Mouse (Mus musculus): ENCODE results near the gene Defb28. TPM values are rescaled to one million over a fixed set of nuclear protein-coding genes. Genes with fewer than 3 reads are reported as not detected.

Defb28 gene
- polyA plus RNA-seq (2014; fragmentation: Nextera tagmentation; extraction: Ambion mirVana) = not detected in 2 replicates

DNA sequence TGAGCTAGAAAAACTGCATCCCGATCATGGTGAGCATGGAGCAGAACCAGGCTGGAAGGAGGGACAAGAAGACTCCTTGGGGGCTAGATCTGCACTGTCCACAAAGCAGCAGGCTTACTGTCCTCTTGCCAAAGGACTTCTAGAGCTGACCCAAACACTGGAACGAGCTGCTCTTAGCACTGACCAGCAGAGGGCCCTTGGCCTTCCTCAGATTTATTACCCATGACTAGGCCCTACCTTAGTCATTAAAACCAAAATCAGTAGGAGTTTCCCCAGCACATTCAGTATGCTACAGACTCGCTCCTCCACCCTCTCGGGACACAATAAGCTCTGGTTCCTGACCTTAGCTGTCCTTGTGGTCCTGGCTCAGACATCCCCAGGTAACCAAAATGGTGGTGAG is at the start of gene Defb28:
Gene Defb28, plus strand, starts transcription at position 275 of the 400 bp plus-strand sequence.
- Histone ChIP-seq H3K4me1 (ENCODE audit: control insufficient read depth, insufficient read depth, low read length) (no peaks in the 10 kb centered on the region), H3K4me2 (ENCODE audit: low read depth, low read length) (no peak within 1 kb of the TSS), H3K4me3 (ENCODE audit: low read depth, low read length) (no peak within 1 kb of the TSS), H3K9ac (replicated peaks; ENCODE audit: low read depth, low read length) (no peak within 1 kb of the TSS), H3K9me3 (ENCODE audit: control insufficient read depth, low read length) (no peaks in the 10 kb centered on the region), H3K27ac (ENCODE audit: low read depth, low read length) (no peak within 1 kb of the TSS), H3K36me3 (ENCODE audit: control insufficient read depth, insufficient read depth, low read length) (no peaks in the 10 kb centered on the region), H3K27me3 (ENCODE audit: control insufficient read depth, insufficient read depth, low read length) (no peaks in the 10 kb centered on the region)
- 75% methylated on average over 4 of the region's 4 CpGs for WGBS
- no peak for ATAC-seq (ENCODE audit: low read depth)

DNA sequence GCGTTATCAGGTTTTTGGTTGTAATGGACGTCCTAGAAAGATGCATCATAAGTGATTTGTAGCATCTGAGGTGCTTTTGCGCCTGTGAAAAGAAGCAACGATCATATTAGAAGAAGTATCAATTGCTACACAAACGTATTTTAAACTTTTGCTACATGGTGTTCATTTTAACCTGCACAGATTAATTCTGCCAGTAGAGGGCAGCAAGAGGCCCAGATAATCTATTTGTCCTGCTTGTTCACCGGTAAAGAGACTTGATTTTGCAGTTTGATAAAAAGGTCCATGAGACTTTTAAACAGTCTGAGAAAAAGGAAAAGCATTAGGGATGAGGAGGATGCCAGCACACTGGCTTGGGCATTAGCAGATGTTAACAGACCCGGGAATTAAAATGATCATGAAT is 47.1 kb upstream of the Defb28 start:
- no peak for ATAC-seq (ENCODE audit: low read depth)
- Histone ChIP-seq H3K9ac (replicated peaks; ENCODE audit: low read depth, low read length) (no peak overlapping the region), H3K4me2 (ENCODE audit: low read depth, low read length) (no peak overlapping the region), H3K36me3 (ENCODE audit: control insufficient read depth, insufficient read depth, low read length) (no peaks in the 10 kb centered on the region), H3K27me3 (ENCODE audit: control insufficient read depth, insufficient read depth, low read length) (no peaks in the 10 kb centered on the region), H3K4me3 (ENCODE audit: low read depth, low read length) (no peak overlapping the region), H3K4me1 (ENCODE audit: control insufficient read depth, insufficient read depth, low read length) (no peaks in the 10 kb centered on the region), H3K9me3 (ENCODE audit: control insufficient read depth, low read length) (no peaks in the 10 kb centered on the region), H3K27ac (ENCODE audit: low read depth, low read length) (no peak overlapping the region)
- 36% methylated on average over 7 of the region's 7 CpGs for WGBS

DNA sequence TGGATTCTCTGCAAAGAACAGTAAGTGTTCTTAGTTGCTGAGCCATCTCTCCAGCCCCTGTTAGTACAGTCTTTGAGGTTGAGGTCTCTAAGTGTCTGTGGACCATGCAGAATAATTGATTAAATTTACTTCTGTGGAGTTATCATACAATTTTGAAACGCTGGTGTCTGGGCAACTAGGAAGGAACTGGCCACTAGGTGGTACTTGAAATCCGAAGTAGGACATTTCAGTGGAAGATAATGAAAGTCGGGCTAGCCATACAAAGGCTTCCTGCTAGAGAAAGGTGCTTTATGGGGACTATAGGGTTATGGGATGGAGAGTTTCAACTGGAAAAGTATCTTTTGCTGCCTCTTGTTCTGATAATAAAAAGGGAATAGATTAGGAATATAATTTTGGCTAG is 45.6 kb upstream of the Defb28 start:
- Histone ChIP-seq H3K27me3 (ENCODE audit: control insufficient read depth, insufficient read depth, low read length) (no peaks in the 10 kb centered on the region), H3K4me3 (ENCODE audit: low read depth, low read length) (no peak overlapping the region), H3K4me2 (ENCODE audit: low read depth, low read length) (no peak overlapping the region), H3K9ac (replicated peaks; ENCODE audit: low read depth, low read length) (no peak overlapping the region), H3K36me3 (ENCODE audit: control insufficient read depth, insufficient read depth, low read length) (no peaks in the 10 kb centered on the region), H3K9me3 (ENCODE audit: control insufficient read depth, low read length) (no peaks in the 10 kb centered on the region), H3K4me1 (ENCODE audit: control insufficient read depth, insufficient read depth, low read length) (no peaks in the 10 kb centered on the region), H3K27ac (ENCODE audit: low read depth, low read length) (no peak overlapping the region)
- WGBS = 27% methylated on average over 3 of the region's 3 CpGs
- no peak for ATAC-seq (ENCODE audit: low read depth)

DNA sequence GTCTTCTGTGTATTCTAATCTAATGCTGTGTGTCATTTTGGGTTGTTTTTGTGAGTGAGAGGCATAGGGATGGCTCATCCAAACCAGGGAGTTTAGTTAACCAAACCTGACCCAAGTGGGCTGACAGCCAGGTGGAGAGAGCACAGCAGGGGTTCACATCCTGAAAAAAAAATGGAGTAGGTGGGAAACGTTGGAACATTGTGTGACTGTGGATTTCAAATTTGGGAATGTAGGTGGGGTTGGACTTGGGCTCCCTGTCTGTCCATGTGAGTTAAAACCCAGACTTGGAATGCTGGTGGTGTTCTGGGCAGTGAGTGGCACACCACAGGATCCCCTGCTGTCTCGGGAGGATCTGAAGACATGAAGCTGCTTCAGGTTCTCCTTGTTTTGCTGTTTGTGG is 41.3 kb upstream of the Defb28 start, which contains the start of gene Defb20:
Gene Defb20, plus strand, starts transcription at position 301 of the 400 bp plus-strand sequence.
- Histone ChIP-seq H3K36me3 (ENCODE audit: control insufficient read depth, insufficient read depth, low read length) (no peaks in the 10 kb centered on the region), H3K4me2 (ENCODE audit: low read depth, low read length) (no peak within 1 kb of the TSS), H3K9me3 (ENCODE audit: control insufficient read depth, low read length) (no peaks in the 10 kb centered on the region), H3K4me1 (ENCODE audit: control insufficient read depth, insufficient read depth, low read length) (no peaks in the 10 kb centered on the region), H3K4me3 (ENCODE audit: low read depth, low read length) (no peak within 1 kb of the TSS), H3K9ac (replicated peaks; ENCODE audit: low read depth, low read length) (no peak within 1 kb of the TSS), H3K27me3 (ENCODE audit: control insufficient read depth, insufficient read depth, low read length) (no peaks in the 10 kb centered on the region), H3K27ac (ENCODE audit: low read depth, low read length) (no peak within 1 kb of the TSS)
- 61% methylated on average over 2 of the region's 2 CpGs for WGBS
- ATAC-seq (ENCODE audit: low read depth) = no peak

DNA sequence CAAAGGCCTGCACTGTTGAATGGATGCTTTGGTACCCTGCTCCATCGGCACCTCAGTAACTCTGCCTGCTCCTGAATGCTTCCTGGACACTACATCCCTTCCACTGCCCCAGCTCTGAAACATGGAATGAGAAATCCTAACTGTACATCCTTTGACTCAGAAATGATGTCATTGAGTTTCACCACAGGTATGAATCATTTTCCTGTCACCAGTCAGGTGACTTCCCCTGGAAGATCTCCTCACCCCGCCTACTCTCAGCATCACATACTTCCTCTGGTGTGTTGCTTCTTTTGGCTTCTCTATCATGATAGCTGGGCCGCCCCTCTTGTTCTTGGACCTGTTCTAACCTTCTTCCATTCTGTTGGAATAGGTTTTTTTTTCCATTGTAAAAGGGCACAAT is 37.2 kb upstream of the Defb28 start:
- ATAC-seq (ENCODE audit: low read depth) = no peak

DNA sequence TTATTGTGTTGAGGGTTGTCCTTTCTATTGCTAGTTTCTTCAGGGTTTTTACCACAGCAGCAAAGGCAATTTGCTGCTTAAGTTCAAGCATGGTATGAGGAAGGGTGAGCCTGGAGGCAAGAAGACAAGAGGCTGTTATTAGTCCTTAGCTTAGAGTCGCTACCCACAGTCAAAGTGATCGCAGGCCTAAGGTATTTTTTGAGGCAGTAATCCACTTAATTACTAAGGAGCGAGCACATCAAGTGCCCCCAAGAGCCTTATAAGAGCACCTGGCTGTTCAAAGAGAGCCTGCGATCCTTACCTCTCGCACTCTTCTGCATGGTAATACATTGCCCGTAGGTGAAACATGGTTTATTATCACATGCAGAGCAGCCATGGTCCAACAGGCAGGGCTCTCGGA is 36.3 kb upstream of the Defb28 start:
- 90% methylated on average over 7 of the region's 7 CpGs for whole genome bisulfite sequencing

More for the DNA sequence above, 37.2 kb upstream of the Defb28 start:
- Histone ChIP-seq H3K4me2 (ENCODE audit: low read depth, low read length) (no peak overlapping the region), H3K9me3 (ENCODE audit: control insufficient read depth, low read length) (no peaks in the 10 kb centered on the region), H3K27ac (ENCODE audit: low read depth, low read length) (no peak overlapping the region), H3K4me1 (ENCODE audit: control insufficient read depth, insufficient read depth, low read length) (no peaks in the 10 kb centered on the region), H3K27me3 (ENCODE audit: control insufficient read depth, insufficient read depth, low read length) (no peaks in the 10 kb centered on the region), H3K9ac (replicated peaks; ENCODE audit: low read depth, low read length) (no peak overlapping the region), H3K36me3 (ENCODE audit: control insufficient read depth, insufficient read depth, low read length) (no peaks in the 10 kb centered on the region), H3K4me3 (ENCODE audit: low read depth, low read length) (no peak overlapping the region)
- 93% methylated on average over 3 of the region's 3 CpGs for WGBS

DNA sequence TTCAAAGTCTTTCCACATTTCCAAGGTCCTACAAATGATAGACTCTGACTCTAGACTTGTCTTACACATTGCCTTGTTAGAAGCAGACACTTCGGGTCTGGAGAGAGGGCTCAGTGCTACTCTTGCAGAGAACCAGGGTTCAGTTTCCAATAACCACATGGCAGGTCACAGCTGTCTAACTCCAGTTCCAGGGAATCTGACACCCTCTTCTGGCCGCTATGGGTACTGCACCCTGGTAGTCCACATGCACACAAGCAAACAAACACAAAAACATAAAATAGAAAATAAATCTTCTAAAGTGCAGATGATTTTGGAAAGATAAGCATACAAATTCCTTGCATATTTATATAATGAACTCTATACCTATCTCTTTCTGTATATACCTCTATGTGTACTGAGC is 31.0 kb upstream of the Defb28 start:
- no peaks in the 10 kb centered on the region for H3K4me1 ChIP-seq (ENCODE audit: control insufficient read depth, insufficient read depth, low read length)
- whole genome bisulfite sequencing = 83% methylated on average over 2 of the region's 2 CpGs
- no peak overlapping the region for H3K9ac ChIP-seq (replicated peaks; ENCODE audit: low read depth, low read length)
- H3K4me2 ChIP-seq (ENCODE audit: low read depth, low read length) = no peak overlapping the region
- no peak overlapping the region for H3K27ac ChIP-seq (ENCODE audit: low read depth, low read length)
- no peak overlapping the region for H3K4me3 ChIP-seq (ENCODE audit: low read depth, low read length)
- no peak for ATAC-seq (ENCODE audit: low read depth)
- no peaks in the 10 kb centered on the region for H3K27me3 ChIP-seq (ENCODE audit: control insufficient read depth, insufficient read depth, low read length)
- H3K9me3 ChIP-seq (ENCODE audit: control insufficient read depth, low read length) = no peaks in the 10 kb centered on the region
- no peaks in the 10 kb centered on the region for H3K36me3 ChIP-seq (ENCODE audit: control insufficient read depth, insufficient read depth, low read length)

More for the DNA sequence above, 36.3 kb upstream of the Defb28 start:
- Histone ChIP-seq H3K4me1 (ENCODE audit: control insufficient read depth, insufficient read depth, low read length) (no peaks in the 10 kb centered on the region), H3K4me2 (ENCODE audit: low read depth, low read length) (no peak overlapping the region), H3K9me3 (ENCODE audit: control insufficient read depth, low read length) (no peaks in the 10 kb centered on the region), H3K9ac (replicated peaks; ENCODE audit: low read depth, low read length) (no peak overlapping the region), H3K27me3 (ENCODE audit: control insufficient read depth, insufficient read depth, low read length) (no peaks in the 10 kb centered on the region), H3K36me3 (ENCODE audit: control insufficient read depth, insufficient read depth, low read length) (no peaks in the 10 kb centered on the region), H3K4me3 (ENCODE audit: low read depth, low read length) (no peak overlapping the region), H3K27ac (ENCODE audit: low read depth, low read length) (no peak overlapping the region)
- no peak for ATAC-seq (ENCODE audit: low read depth)

DNA sequence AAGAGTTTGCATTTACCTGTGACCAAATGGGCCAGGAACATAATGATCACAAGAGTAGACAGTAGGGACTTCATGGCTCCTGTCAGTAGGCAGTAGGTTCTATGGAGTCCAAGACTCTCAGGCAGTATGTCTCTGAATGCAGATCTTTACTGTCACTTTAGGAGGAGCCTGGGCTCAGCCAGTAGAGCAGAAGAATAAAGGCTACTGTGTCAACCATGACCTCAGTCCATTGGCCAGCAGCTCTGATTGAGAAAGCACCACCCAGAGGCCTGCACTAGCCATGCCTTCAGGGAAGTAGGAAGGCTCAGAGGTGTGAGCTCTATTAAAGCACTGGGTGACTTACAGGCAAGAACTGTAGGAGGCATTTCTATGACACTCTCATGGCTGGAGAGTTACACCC is 28.0 kb upstream of the Defb28 start, which contains the start of gene Defb22:
Gene Defb22, minus strand, starts transcription at position 101 of the 400 bp plus-strand sequence.
- no peaks in the 10 kb centered on the region for H3K27me3 ChIP-seq (ENCODE audit: control insufficient read depth, insufficient read depth, low read length)
- no peaks in the 10 kb centered on the region for H3K9me3 ChIP-seq (ENCODE audit: control insufficient read depth, low read length)
- no peak within 1 kb of the TSS for H3K4me3 ChIP-seq (ENCODE audit: low read depth, low read length)
- H3K27ac ChIP-seq (ENCODE audit: low read depth, low read length) = no peak within 1 kb of the TSS
- no peak within 1 kb of the TSS for H3K4me2 ChIP-seq (ENCODE audit: low read depth, low read length)
- no peaks in the 10 kb centered on the region for H3K4me1 ChIP-seq (ENCODE audit: control insufficient read depth, insufficient read depth, low read length)
- no peaks in the 10 kb centered on the region for H3K36me3 ChIP-seq (ENCODE audit: control insufficient read depth, insufficient read depth, low read length)
- ATAC-seq (ENCODE audit: low read depth) = no peak
- no peak within 1 kb of the TSS for H3K9ac ChIP-seq (replicated peaks; ENCODE audit: low read depth, low read length)

DNA sequence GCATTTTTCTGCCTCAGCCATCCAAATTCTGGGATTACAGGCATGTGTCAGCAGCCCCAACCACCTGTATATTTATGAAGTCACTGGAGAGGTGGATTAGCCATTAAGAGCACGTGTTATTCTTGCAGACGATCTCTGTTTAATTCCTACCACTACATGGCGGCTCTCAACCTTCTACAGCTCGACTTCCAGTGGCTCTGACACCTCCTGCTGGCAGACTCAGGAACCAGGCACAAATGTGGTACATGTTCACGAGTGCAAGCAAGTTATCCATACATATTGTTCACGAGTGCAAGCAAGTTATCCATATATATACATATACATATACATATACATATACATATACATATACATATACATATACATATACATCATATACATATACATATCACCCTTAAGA is 24.9 kb upstream of the Defb28 start:
- H3K27ac ChIP-seq (ENCODE audit: low read depth, low read length) = no peak overlapping the region
- 81% methylated on average over 6 of the region's 6 CpGs for WGBS

More for the DNA sequence above, 24.9 kb upstream of the Defb28 start:
- Histone ChIP-seq H3K4me1 (ENCODE audit: control insufficient read depth, insufficient read depth, low read length) (no peaks in the 10 kb centered on the region), H3K4me3 (ENCODE audit: low read depth, low read length) (no peak overlapping the region), H3K9ac (replicated peaks; ENCODE audit: low read depth, low read length) (no peak overlapping the region), H3K27me3 (ENCODE audit: control insufficient read depth, insufficient read depth, low read length) (no peaks in the 10 kb centered on the region), H3K36me3 (ENCODE audit: control insufficient read depth, insufficient read depth, low read length) (no peaks in the 10 kb centered on the region), H3K4me2 (ENCODE audit: low read depth, low read length) (no peak overlapping the region), H3K9me3 (ENCODE audit: control insufficient read depth, low read length) (no peaks in the 10 kb centered on the region)
- ATAC-seq (ENCODE audit: low read depth) = no peak
